Mouse (Mus musculus): ENCODE data around the gene Dda1. TPM values are rescaled to one million over a fixed set of nuclear protein-coding genes. Genes with fewer than 3 reads are reported as not detected.
A peak's percentile ranks its signal among the peaks of the same experiment; 100 is the strongest.

Gene Dda1
- polyA plus RNA-seq, 1 experiment from 2014 or later: 91.7 TPM

DNA sequence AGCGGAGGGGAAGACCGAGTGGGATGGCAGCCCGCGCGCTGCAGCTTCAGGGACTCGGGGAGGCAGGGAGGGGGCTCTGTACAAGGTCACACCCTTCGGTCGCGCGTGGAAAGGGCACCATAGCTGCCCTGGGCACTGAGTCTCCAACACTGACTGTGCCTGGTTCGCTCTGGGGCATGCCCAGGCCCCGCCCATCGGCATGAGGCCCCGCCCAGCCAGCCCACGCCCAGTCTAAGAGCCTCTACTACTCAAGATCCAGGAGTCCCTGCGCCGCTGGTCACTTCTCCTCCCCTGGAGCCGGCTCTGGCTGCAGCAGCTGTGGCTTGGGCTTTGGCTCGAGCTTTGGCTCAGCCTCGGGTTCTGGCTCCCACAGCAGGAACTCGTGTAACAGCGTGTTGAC is 12.1 kb upstream of the Dda1 start:
- Histone ChIP-seq H3K27me3 (replicated peaks; ENCODE audit: control insufficient read depth, insufficient read depth, low read length) (no peaks in the 10 kb centered on the region), H3K9me3 (ENCODE audit: control insufficient read depth, low read length) (no peaks in the 10 kb centered on the region), H3K4me3 (ENCODE audit: low read length) (no peak overlapping the region), H3K4me1 (ENCODE audit: control insufficient read depth, insufficient read depth, low read length) (no peaks in the 10 kb centered on the region), H3K36me3 (ENCODE audit: control insufficient read depth, insufficient read depth, low read length) (peaks cover 7% of the 10 kb centered on the region), H3K27ac (ENCODE audit: low read length) (no peak overlapping the region), H3K4me2 (ENCODE audit: low read depth, low read length) (no peak overlapping the region), H3K9ac (ENCODE audit: low read depth, low read length) (no peak overlapping the region)
- 43% methylated on average over 22 of the region's 22 CpGs for WGBS
- ATAC-seq: peak; percentile 32; the same call in 1 of the 2 replicates

DNA sequence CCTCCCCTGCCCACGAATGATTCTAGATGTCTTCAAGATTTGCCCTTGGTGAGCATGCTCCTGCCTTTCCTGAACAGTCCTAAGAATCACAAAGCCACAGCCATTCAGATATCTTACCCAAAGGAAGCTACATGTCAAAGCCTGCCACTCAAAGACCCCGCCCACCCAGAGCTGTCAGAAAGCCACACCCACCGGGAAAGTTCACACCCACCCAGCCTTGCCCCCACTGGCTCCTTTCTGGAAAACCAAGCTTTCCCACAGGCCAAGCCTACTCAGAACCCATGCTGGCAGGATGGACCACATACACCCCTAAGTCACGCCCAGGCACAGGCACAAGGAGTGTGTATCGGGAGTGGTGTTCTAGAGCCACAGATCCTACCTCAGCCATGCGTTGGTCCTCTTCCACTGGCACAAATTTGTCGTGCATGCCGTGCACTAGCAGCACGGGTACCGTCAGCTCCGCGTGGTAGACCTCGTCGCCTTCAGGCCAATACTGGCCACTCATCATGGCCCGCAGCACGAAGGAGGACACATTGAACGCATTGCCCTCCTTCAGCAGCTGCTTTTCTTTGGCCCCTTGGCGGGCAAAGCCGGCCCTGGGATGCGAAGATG is 11.2 kb upstream of the Dda1 start:
- ATAC-seq: no peak
- H3K9me3 ChIP-seq (ENCODE audit: control insufficient read depth, low read length): no peaks in the 10 kb centered on the region
- no peak overlapping the region for H3K4me3 ChIP-seq (ENCODE audit: low read length)
- H3K27ac ChIP-seq (ENCODE audit: low read length): no peak overlapping the region
- peaks cover 7% of the 10 kb centered on the region for H3K36me3 ChIP-seq (ENCODE audit: control insufficient read depth, insufficient read depth, low read length)
- no peaks in the 10 kb centered on the region for H3K27me3 ChIP-seq (replicated peaks; ENCODE audit: control insufficient read depth, insufficient read depth, low read length)
- no peak overlapping the region for H3K9ac ChIP-seq (ENCODE audit: low read depth, low read length)
- WGBS: 82% methylated on average over 20 of the region's 20 CpGs
- H3K4me2 ChIP-seq (ENCODE audit: low read depth, low read length): no peak overlapping the region
- peaks cover 6% of the 10 kb centered on the region; the same call in 1 of the 2 replicates for H3K4me1 ChIP-seq (ENCODE audit: control insufficient read depth, insufficient read depth, low read length)

GRCm38 (mm10) chr8:71460716-71461115 is 8.3 kb upstream of the Dda1 start:
- WGBS: 91% methylated on average over 6 of the region's 6 CpGs
- no peak overlapping the region; the same call in 1 of the 2 replicates for H3K9ac ChIP-seq (ENCODE audit: low read depth, low read length)
- no peaks in the 10 kb centered on the region for H3K27me3 ChIP-seq (replicated peaks; ENCODE audit: control insufficient read depth, insufficient read depth, low read length)
- H3K27ac ChIP-seq (ENCODE audit: low read length): no peak overlapping the region
- H3K4me1 ChIP-seq (ENCODE audit: control insufficient read depth, insufficient read depth, low read length): peaks cover 18% of the 10 kb centered on the region
- H3K36me3 ChIP-seq (ENCODE audit: control insufficient read depth, insufficient read depth, low read length): peaks cover 7% of the 10 kb centered on the region
- H3K4me3 ChIP-seq (ENCODE audit: low read length): no peak overlapping the region
- H3K9me3 ChIP-seq (ENCODE audit: control insufficient read depth, low read length): no peaks in the 10 kb centered on the region
- no peak overlapping the region for H3K4me2 ChIP-seq (ENCODE audit: low read depth, low read length)
- ATAC-seq: no peak

DNA sequence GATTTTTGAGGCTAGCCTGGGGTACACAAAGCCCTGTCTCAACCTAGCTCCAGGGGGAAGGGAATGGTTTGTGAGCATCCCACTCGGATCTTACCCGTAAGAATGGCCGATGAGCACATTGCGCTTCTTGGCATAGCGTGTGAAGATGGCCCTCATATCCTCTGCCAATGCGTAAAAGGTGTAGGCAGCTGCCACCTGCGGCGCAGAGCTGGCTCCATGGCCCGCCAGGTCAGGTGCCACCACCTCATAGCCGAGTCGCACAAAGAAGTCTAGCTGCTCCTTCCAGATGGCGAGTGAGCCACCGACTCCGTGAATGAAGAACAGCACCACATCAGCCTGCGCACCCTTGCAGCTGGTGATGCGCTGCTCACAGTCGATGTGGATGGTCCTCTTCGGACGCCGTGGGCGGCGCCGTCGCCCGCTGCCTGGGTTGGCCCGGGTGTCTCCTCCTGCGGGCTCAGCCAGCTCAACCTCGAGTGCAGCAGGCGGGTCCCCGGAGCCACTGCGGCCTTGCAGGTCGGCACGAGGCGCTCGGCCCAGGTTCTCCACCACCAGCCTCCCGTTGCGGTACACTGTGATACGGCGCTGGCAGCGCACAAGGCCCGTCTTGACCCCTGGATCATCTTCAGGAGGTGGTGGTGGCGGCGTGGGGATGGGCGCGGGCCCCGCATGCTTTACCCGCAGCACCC is 7.7 kb upstream of the Dda1 start:
- Histone ChIP-seq H3K4me2 (ENCODE audit: low read depth, low read length) (no peak overlapping the region), H3K4me1 (ENCODE audit: control insufficient read depth, insufficient read depth, low read length) (peaks cover 21% of the 10 kb centered on the region), H3K36me3 (ENCODE audit: control insufficient read depth, insufficient read depth, low read length) (peaks cover 7% of the 10 kb centered on the region), H3K27me3 (replicated peaks; ENCODE audit: control insufficient read depth, insufficient read depth, low read length) (no peaks in the 10 kb centered on the region), H3K27ac (ENCODE audit: low read length) (no peak overlapping the region), H3K4me3 (ENCODE audit: low read length) (no peak overlapping the region), H3K9me3 (ENCODE audit: control insufficient read depth, low read length) (no peaks in the 10 kb centered on the region), H3K9ac (ENCODE audit: low read depth, low read length) (no peak overlapping the region; the same call in 1 of the 2 replicates)
- no peak for ATAC-seq
- 85% methylated on average over 40 of the region's 47 CpGs for WGBS

- no peaks in the 10 kb centered on the region for H3K27me3 ChIP-seq (replicated peaks; ENCODE audit: control insufficient read depth, insufficient read depth, low read length)
- no peaks in the 10 kb centered on the region for H3K9me3 ChIP-seq (ENCODE audit: control insufficient read depth, low read length)
- no peak overlapping the region for H3K4me3 ChIP-seq (ENCODE audit: low read length)
- 0 out of 2 replicates have a peak overlapping the region, but pooled peaks have one; percentile 88 for H3K9ac ChIP-seq (ENCODE audit: low read depth, low read length)
- no peak overlapping the region for H3K27ac ChIP-seq (ENCODE audit: low read length)
- H3K36me3 ChIP-seq (ENCODE audit: control insufficient read depth, insufficient read depth, low read length): peaks cover 7% of the 10 kb centered on the region
- WGBS: 69% methylated on average over 4 of the region's 4 CpGs
- ATAC-seq: no peak
- peaks cover 21% of the 10 kb centered on the region for H3K4me1 ChIP-seq (ENCODE audit: control insufficient read depth, insufficient read depth, low read length)
- H3K4me2 ChIP-seq (ENCODE audit: low read depth, low read length): no peak overlapping the region
Observed at GRCm38 (mm10) chr8:71462191-71462590, 6.8 kb upstream of the Dda1 start.

GRCm38 (mm10) chr8:71462786-71463185 is 6.2 kb upstream of the Dda1 start:
- peak overlapping the region; percentile 88 for H3K9ac ChIP-seq (ENCODE audit: low read depth, low read length)
- H3K27me3 ChIP-seq (replicated peaks; ENCODE audit: control insufficient read depth, insufficient read depth, low read length): no peaks in the 10 kb centered on the region
- H3K4me3 ChIP-seq (ENCODE audit: low read length): peak overlapping the region; percentile 81
- H3K9me3 ChIP-seq (ENCODE audit: control insufficient read depth, low read length): no peaks in the 10 kb centered on the region
- H3K4me1 ChIP-seq (ENCODE audit: control insufficient read depth, insufficient read depth, low read length): peaks cover 21% of the 10 kb centered on the region
- H3K4me2 ChIP-seq (ENCODE audit: low read depth, low read length): peak overlapping the region; percentile 89
- no peak for ATAC-seq
- no peak overlapping the region for H3K27ac ChIP-seq (ENCODE audit: low read length)
- H3K36me3 ChIP-seq (ENCODE audit: control insufficient read depth, insufficient read depth, low read length): peaks cover 7% of the 10 kb centered on the region
- whole genome bisulfite sequencing: 8% methylated on average over 16 of the region's 16 CpGs

DNA sequence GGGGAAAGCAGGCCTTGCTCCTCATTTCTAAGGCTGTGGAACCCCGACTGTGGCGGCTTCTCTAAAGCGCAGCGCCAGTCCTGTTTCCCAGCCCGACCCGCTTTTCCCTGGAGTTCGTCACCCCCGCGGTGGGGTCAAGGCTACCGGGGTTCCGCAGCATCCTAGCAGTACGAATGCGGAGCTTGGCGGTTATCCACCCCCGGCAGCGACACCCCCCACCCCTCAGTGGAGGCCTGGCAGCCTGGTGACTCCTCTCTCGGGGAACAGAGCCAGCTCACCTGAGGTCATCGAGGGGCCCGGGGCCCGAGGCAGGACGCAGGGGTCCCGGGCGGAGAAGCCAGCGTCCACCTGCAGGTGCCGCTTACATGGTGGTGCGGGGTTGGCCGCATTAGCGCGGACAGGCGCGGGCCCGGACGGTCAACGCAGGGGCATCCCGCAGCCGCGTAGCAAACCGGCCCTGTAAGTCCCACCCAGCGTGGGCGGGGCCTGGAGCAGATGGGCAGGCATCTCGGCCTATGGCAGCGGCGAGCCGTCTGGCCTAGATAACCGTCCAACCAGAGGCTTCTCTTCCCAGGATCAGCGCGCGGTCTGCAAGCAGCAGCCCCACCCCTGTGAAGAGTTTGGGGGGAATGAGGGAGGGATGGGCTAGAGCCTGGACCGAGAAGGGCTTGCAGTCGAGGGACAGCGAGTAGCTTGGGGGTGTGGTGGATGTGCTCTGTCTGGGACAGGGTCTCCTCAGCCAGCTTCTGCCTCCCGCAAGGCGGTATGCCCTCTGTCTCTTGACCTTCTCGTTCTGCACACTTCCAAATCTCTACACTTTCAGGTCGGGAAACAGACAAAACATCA is 5.6 kb upstream of the Dda1 start, which contains the start of gene Abhd8:
Gene Abhd8, minus strand, starts transcription at position 468 of the 846 bp plus-strand sequence.
- Histone ChIP-seq H3K9me3 (ENCODE audit: control insufficient read depth, low read length) (no peaks in the 10 kb centered on the region), H3K4me1 (ENCODE audit: control insufficient read depth, insufficient read depth, low read length) (peaks cover 21% of the 10 kb centered on the region), H3K27ac (ENCODE audit: low read length) (peak within 1 kb of the TSS; percentile 85), H3K9ac (ENCODE audit: low read depth, low read length) (peak within 1 kb of the TSS; percentile 88), H3K4me3 (ENCODE audit: low read length) (peak within 1 kb of the TSS; percentile 81), H3K4me2 (ENCODE audit: low read depth, low read length) (peak within 1 kb of the TSS; percentile 89), H3K36me3 (ENCODE audit: control insufficient read depth, insufficient read depth, low read length) (peaks cover 7% of the 10 kb centered on the region), H3K27me3 (replicated peaks; ENCODE audit: control insufficient read depth, insufficient read depth, low read length) (no peaks in the 10 kb centered on the region)
- peak; percentile 75 for ATAC-seq
- 1% methylated on average over 54 of the region's 55 CpGs for WGBS

DNA sequence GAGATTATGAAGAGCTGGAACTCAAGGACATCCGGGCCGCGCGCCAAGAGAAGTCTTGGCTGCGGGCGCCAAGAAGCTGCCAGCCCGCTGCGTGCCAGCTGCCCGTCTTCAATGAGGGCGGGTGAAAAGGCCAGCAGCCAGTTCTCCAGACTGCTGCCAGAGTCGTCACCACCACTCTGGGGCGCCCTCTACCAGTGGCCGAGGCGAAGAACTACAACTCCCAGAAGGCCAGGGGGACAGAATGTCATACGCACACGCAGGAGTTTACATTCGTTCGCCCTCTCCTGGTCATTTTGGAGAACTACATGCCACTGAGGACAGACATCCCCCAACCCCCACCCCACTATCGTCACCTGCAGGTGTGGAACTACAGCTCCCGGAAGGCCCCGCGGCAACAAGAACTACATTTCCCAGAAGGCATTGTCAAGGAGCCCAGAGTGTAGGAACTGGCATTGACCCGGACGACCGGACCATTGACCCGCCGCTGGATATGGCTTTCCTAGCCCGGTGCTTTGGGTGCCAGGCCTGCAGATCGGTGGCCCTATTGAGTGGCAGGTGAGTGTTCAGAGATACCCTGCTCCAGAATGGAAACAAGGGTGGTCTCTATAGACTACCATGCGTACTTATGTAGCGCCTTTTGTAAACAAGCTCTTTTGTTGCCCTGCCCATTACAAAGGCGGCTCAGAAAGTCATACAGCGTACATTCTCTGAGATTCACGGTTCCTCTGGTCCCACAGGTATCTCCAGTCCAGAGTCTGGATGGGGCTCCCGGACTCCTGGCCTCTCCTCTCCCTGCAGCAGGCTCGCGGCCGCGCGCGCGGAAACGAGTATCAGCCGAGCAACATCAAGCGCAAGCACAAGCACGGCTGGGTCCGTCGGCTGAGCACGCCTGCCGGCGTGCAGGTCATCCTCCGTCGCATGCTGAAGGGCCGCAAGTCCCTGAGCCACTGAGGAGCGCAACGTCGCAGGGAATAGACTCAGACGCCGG is 4.2 kb upstream of the Dda1 start, which contains the start of gene Mrpl34:
Gene Mrpl34, plus strand, starts transcription at position 447 of the 988 bp plus-strand sequence.
- peaks cover 26% of the 10 kb centered on the region for H3K4me1 ChIP-seq (ENCODE audit: control insufficient read depth, insufficient read depth, low read length)
- WGBS: under 1% methylated on average over 59 of the region's 59 CpGs
- H3K27ac ChIP-seq (ENCODE audit: low read length): peak within 1 kb of the TSS; percentile 85
- peaks cover 7% of the 10 kb centered on the region for H3K36me3 ChIP-seq (ENCODE audit: control insufficient read depth, insufficient read depth, low read length)
- peak within 1 kb of the TSS; percentile 75 for H3K9ac ChIP-seq (ENCODE audit: low read depth, low read length)
- H3K9me3 ChIP-seq (ENCODE audit: control insufficient read depth, low read length): no peaks in the 10 kb centered on the region
- ATAC-seq: peak; percentile 84
- H3K4me3 ChIP-seq (ENCODE audit: low read length): peak within 1 kb of the TSS; percentile 81
- H3K27me3 ChIP-seq (replicated peaks; ENCODE audit: control insufficient read depth, insufficient read depth, low read length): no peaks in the 10 kb centered on the region
- peak within 1 kb of the TSS; percentile 89 for H3K4me2 ChIP-seq (ENCODE audit: low read depth, low read length)
